Mouse (Mus musculus): ENCODE results near the gene Ica1l.

GRCm38 (mm10) chr1:60076411-60076810 lies 33.4 kb upstream of the Ica1l start:
- TF ChIP-seq POLR2A (IDR thresholded peaks at IDR 0.05; ENCODE audit: borderline replicate concordance, insufficient read depth, low read length) (no peak), CTCF (IDR thresholded peaks at IDR 0.05; ENCODE audit: borderline replicate concordance, insufficient read depth, low read depth, low read length) (no peak)
